Mouse (Mus musculus) mesoderm, embryonic 11.5 days (tissue): ENCODE data around the gene 2310034G01Rik.

Experiments
- DNase-seq: peaks from one replicate; pipeline ENCODE4 v3.0.0-alpha.2; 2012; ENCODE audit warnings: low read depth, low spot score

The 2310034G01Rik gene

GRCm38 (mm10) chr19:46350168-46350932, at the start of gene 2310034G01Rik:
Gene 2310034G01Rik, minus strand, starts transcription at chr19:46350302.
- no peak for DNase-seq

DNA sequence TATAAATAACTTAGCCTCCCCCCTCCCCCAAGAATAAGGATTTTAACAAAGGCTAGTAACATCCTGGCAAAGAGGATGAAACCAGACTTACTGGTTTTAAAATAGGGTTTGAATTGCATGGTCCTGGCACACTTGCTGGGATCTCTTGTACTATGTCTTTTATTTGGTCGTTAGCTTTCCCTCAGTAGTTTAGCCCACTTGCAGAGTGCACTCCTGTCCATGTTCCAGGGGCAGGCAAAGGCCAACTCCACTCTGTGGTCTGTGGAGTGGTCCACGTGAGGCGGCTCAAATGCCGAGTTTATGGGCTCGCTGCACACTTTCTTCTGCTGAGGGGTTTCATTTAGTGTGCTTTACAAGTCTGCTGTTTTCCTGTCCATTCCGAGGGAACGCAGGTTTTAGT, 49.8 kb upstream of the 2310034G01Rik start:
- no peak for DNase-seq

DNA sequence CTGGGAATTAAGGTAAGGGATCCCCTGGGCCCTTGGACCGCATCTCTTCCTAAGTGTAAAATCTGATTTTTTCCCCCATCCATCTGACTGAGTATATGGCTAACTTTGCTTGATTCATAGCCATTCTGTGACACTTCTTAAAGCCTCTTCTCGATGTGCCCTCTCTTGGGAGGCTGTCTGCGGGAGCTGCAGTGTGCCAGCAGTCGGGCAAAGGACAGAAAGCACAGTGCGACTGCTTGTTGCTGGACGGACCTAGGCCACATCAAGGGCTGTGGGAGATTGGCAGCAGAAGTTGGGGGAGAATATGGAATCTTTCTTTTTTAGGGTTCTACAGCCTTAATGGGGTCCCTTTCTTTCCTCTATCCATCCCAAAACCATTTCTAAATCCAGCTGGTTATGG, 49.3 kb upstream of the 2310034G01Rik start:
- DNase-seq, result no peak

DNA sequence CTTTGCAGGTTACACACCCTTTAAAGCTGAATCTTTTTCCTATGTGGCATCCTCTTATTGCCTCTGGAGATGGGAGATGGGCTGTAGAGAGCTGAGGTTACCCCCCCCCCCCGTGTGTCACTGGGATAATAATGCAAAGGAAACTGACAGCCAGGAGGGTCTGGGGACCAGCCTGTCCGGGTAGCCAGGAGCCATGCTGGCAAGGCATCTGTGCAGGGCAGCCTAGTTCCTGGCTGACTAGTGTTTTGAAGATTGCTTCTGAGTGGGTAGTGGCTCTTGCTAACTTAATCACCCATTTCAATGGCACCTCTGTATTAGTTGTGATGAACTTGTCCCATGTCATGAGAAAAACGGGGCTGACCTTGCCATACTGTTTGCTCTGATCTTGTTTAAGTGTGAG, 48.3 kb upstream of the 2310034G01Rik start:
- no peak for DNase-seq

DNA sequence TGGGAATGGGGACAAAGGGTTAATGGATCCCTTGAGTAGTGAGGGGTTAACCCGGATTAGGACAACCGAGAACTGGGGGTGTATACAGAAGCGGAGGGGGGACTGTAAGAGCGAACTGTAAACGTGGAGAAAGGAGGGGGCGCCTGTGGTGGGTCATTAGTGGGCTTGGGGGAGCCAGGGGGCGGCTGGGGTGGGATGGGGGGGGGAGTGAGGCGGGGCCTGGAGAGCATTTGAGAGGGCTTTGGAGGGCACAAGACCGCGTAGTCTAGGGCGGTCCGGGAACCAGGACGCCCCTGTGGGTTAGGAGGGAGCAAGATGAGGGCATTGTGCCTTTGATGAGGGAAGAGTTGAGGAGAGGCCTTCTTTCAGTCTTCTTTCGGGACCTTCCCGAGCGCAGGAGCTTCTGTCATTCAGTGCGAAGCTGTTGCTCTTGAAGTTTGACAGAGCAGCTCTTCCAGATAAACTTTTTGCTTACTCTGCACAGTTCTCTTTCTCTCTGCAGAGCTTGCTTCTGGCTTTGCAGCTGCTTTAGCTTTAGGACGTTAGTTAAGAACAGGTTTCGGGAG, 47.4 kb upstream of the 2310034G01Rik start:
- peak; percentile 39 for DNase-seq

DNA sequence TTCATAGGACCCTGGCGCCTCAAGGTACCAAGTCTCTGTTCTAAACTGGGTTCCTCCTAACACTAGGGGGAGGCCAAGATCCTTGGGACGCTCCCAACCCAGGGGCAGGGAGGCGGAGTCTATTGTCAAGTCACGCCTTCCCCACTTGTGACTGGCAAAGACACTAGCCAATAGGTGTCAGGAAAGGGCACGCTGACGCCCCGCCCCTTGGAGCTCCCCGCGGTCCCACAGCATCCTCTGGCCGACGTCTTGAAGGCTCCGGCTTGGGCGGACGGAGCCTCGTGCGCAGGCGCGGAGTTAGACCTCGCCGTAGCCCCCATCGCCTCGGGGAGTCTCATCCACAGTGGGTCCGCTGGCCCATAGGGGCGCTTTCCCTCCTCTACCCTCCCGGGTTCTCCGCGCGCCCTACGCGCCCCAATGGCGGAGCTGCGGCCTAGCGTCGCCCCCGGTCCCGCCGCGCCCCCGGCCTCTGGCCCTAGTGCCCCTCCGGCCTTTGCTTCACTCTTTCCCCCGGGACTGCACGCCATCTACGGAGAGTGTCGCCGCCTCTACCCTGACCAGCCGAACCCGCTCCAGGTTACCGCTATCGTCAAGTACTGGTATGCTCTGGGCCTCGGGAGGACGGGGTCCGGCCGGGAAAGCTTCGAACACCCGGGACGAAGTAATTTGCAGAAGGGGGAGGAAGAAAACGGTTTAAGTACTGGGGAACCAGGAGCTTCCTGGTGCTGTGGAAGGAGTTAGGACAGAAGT, 46.8 kb upstream of the 2310034G01Rik start, which contains the start of gene Sufu:
Sufu (plus strand) TSS at position 211 of the 750 bp plus-strand sequence.
- peak; percentile 99 for DNase-seq

GRCm38 (mm10) chr19:46396109-46396508, 46.0 kb upstream of the 2310034G01Rik start:
- DNase-seq, result no peak

GRCm38 (mm10) chr19:46395109-46396009, 45.3 kb upstream of the 2310034G01Rik start, which contains the start of gene Actr1a:
Gene Actr1a, minus strand, starts transcription at chr19:46395748.
- peak; percentile 99 for DNase-seq

DNA sequence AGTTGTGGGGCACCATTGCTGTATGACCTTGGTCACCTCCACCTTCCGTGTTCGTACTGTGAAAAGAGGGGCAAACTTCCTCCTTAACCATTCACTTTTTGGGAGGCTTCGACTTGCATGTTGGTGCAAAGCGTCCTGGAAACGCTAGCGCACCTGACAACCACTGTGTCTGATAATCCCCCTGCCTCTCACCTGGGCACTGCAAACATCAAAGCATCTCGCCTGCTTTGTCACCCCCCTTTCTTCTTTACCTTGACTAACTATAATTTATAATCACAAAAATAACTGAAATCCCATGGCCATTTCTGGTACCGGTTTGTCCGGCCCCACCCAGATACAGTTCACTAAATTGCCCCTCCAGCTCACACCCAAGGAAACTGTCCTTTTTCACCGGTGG, 44.6 kb upstream of the 2310034G01Rik start:
- no peak for DNase-seq

- peak; percentile 61 for DNase-seq
Observed at GRCm38 (mm10) chr19:46392018-46392417, 41.9 kb upstream of the 2310034G01Rik start.

- peak; percentile 17 for DNase-seq
Observed at GRCm38 (mm10) chr19:46389872-46390271, 39.8 kb upstream of the 2310034G01Rik start.

GRCm38 (mm10) chr19:46382275-46382674, 32.2 kb upstream of the 2310034G01Rik start:
- no peak for DNase-seq

GRCm38 (mm10) chr19:46375891-46376290, 25.8 kb upstream of the 2310034G01Rik start:
- DNase-seq, result no peak

DNA sequence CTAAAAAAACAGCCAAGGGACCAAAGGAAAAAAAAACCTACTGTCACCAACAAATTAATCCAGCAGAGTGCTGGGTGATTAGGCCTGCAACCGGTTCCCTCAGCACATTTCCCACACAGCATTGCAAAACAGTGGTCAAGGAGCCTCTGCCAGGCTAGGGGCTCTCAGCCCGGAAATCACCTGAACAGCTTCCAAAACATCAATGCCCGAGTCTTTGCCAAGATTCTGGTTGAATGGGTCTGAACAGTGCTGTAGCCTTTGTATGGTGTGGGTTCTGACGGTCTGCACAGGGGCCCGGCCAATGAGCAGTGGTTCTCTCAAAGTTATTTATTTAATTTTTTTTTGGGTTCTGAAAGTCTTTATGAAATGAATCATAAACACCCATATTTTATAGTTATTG, 25.4 kb upstream of the 2310034G01Rik start:
- no peak for DNase-seq

DNA sequence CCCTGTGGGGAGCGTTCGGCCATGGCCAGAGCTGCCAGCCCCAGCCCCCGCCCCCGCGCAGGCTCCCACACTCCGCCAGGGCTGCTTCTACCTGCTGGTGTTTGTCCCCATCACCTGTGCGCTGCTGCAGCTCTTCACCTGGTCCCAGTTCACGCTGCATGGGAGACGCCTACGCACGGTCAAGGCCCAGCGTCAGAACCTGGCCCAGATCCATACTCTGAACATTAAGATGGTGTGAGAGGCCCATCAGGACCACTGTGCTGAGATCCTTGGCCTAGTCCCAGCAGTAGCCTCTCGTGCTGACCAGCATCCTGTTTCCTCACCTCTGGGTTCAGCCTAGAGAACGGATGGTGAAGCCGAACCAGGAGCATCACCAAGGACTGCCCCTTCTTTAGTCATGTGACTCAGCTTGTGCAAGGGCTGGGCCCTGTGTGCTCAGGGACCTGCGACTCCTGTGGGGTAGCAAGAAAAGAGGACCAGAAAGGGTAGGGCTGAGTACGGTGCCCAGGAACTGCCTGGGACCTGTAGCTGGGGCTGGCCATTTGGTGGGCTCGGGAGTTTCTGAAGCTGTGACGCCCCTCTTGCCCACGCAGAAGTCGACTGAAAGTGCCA, 24.5 kb upstream of the 2310034G01Rik start:
- DNase-seq, result no peak

GRCm38 (mm10) chr19:46369204-46369603, 19.1 kb upstream of the 2310034G01Rik start:
- DNase-seq, result peak; percentile 49

DNA sequence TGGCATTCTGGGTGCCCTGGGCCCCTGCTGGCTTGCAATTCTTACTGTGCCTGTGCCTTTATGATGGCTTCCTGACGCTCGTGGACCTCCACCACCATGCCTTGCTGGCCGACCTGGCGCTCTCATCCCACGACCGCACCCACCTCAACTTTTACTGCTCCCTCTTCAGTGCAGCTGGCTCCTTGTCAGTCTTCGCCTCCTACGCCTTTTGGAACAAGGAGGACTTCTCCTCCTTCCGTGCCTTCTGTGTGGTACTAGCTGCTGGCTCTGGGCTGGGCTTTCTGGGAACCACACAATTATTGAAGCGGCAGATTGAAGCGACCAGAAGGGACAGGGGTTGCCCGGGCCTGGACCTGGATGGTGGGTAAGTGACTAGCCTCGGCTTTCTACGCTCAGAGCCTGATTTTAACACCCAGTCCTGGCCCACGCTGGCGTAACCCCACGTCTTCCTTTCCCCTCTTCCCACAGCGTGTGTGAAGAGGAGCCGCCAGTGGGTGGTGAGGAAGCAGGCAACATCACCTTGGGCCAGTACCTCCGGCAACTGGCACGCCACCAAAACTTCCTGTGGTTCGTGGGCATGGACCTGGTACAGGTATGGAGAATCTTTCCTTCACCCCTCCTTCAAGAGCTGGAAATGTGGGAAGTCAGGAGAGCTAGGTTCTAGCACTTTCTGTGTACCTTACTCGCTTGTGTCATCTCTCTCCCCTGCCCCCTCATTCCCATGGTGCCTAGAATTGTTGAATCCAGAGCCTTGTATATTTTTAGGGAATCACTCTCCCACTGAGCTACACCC, 17.9 kb upstream of the 2310034G01Rik start:
- no peak for DNase-seq

DNA sequence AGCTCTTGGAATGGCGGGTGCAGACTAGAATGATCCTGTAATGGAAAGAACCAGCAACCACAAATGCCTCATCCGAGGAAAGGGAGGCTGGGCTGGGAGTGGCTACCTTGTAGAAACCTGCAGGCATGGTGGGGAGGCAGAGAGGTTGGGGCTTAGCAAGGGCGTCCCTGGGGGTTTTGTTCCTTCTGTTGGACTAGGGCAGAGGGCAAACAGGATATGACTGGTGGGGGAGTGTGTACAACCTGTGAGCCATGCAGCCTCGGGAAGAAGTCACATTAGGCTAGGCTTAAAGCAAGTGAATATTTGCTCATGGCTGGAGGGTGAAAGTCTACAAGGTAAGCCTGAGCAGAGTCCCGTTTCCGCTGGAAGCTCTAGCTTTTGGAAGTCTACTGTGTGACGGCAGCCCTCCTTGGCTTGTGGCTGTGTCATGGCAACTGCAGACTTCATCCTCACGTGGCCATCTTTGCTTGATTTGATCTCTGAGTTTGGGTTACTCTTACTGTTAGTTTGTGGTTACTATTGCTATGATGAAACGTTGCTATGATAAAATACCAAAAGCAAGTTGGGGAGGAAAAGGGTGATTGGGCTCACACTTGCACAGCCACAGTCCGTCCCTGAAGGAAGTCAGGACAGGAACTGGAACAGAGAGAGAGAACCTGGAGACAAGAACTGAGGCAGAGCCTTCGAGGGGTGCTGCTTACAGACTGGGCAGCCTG, 13.3 kb upstream of the 2310034G01Rik start:
- no peak for DNase-seq

GRCm38 (mm10) chr19:46362104-46362503, 12.0 kb upstream of the 2310034G01Rik start:
- DNase-seq, result no peak
